Mouse (Mus musculus) adrenal gland, postnatal 10 days (tissue): Measurements from ENCODE around the gene Rassf6. TPM values are rescaled to one million over a fixed set of nuclear protein-coding genes. Genes with fewer than 3 reads are reported as not detected.

Experiments
- DNase-seq: peaks from one replicate; pipeline ENCODE4 v3.0.0; 2021; ENCODE audit warnings: mixed read lengths
- total RNA-seq, 2 experiments: library from RNA; stranded (reverse); gene quantifications; 2 replicates each; pipeline ENCODE4 v1.2.3; 2021

Gene Rassf6
- total RNA-seq, 2 experiments from 2014 or later: 4.8 to 7.0 TPM

DNA sequence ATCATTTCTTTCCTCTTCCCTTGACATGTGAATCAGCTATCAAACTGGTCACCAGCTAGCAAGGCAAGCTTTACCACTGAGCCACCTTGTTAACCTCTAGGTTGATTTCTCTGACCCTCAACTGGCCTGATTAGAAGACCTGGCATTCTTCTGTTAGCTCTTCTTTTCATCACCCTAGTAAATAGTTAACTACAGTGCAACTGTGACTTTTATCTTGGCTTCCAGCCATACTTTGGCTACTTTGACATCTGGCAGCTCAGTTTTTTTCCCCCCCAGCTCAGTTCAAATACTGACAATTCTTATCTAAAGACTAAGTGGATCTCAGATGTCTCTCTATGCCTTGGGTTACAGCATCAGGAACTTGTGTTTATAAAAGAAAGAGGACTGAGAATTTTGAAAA lies 72.1 kb downstream of the Rassf6 start:
- no peak for DNase-seq

DNA sequence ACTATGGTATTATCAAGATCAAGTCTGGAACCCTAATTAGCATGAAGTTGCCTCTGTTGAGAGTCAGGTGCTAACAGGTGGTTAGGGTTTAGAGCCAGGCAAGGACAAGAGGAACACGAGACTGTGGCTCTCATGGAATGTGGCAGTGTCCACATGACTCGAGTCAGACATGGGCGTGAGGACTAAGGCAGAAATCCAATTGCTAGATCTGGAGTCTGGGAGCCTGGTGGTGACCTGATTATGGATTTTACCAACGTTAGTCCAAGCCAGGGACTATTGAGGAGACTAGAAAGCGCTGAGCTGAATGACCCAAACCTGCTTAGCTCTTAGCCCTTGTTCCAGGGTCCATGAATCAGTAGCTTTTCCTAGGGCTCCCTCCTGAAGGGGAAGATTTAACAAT lies 72.7 kb downstream of the Rassf6 start:
- no peak for DNase-seq

DNA sequence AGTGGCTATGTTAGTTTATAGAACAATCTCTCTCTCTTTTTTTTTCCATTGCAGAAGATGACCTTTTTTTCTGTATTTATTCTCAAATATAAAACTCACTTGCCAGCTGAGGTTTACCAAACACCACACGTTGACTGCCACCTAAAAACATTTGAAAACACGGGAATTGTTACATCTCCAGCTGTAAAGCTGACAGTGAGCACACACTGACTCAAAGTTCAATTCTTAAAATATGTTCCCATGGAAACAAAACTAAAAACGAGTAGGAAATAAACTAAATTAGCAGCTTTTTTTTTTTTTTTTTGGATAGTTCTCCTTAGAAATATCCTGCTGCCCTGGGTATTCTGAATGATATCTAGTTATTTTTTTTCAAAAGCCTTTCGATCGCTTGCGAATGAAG lies 75.3 kb downstream of the Rassf6 start:
- DNase-seq: no peak

DNA sequence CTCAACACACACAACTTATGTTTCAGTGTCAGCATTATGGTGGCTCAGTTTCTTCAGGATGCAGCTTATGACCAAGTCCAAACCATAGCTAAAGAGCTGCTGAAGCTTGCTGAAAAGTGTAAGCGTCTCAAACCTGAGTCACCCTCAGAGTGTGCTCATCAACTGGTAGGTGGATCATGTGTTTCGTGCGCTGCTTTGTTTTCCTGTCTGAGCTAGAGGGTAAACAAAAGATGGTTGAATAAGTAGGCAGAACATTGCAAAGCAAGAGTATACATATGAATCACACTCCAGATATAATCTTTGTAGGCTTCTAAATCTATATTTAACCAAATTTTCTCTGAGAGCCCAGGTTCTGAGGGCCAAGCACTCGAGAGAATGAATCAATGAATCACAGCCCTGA lies 76.3 kb downstream of the Rassf6 start:
- DNase-seq: no peak

DNA sequence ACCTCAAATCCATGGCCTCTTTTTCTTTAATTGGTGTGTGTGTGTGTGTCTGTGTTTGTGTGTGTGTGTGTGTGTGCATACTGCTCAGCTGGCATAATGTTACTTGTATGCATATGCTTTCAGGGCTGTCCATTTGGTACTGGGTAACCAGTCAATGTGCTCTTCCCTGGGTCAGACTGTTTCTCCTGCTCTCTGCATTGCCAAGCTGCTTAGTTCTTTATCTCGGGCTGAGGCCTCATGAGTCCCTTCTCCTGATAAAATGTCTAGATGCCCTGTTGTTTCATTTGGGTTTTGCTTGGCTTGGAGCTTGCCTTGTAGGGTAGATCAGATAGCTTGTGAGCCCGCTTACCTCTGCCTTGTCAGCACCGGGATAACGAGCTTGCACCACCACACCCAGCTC lies 77.6 kb downstream of the Rassf6 start:
- DNase-seq: no peak

DNA sequence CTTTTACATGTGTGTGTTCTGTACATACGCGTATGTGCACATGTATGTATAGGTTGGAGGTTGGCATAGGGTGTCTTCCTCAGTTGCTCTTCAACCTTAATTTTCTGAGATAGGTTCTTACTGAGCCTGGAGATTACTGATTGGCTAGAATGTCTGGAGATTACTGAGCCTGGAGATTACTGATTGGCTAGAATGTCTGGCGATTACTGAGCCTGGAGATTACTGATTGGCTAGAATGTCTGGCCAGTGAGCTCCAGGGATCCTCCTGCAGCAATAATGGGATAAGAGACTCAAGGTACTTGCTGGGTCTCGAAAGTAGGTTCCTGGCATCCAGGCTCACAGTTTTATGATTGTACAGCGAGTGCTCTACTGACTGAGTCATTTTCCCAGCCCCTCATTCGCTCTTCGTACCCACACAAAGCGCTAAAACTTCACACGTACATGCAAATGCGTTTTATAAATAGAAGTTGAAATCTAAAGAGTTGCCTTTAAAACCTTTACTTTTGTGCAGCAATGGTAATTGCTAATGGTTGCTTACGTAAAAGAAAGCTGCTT lies 78.7 kb downstream of the Rassf6 start:
- DNase-seq: no peak

DNA sequence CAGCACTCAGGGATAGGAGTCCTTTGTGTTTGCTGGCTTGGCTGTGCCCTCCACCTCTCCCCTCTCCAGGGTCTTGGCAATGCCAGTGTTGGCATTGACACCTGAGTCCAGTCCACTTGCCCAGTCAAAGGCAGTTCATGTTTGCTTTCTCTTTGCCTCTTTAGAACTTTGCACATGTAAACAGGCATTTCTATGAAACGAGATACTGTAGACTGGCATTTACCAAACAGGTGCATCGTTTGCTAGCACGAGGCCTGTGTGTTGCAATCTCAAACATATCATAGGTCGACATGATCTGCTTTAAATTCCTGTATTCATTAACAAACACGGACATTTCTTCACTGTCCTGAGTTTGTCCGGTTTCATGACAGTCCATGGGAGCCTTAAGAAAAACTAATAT lies 79.7 kb downstream of the Rassf6 start, which contains the start of gene 5830473C10Rik:
5830473C10Rik (plus strand) TSS at position 365 of the 400 bp plus-strand sequence.
- no peak for DNase-seq

DNA sequence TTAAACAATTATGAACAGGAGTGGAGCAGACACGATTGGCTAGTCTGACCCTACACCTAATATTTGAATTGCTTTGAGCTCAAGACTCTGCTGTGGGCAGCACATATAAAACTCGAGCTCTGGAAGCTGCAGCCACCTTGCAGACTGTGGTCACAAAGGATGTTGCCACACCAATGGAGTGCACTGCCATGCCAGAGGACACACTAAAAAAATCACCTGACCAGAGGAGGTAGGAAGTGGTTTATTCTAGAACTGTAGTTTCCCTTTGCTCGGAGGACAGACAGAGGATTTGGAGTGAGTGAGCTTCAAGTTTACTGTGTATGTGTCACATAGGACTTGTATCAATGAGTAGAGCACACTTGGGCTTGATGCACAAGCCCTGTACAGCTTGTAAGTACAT lies 84.4 kb downstream of the Rassf6 start:
- DNase-seq: no peak

Other genes starting within 250 kb of the Rassf6 start
- over 10,000 TPM in 1 of 2 experiments, 1,000 to 10,000 TPM in 1; 7,600 to 18,589 TPM for gene Alb, start 179.8 kb downstream of the Rassf6 start, total RNA-seq
- gene Afp, start 149.9 kb downstream of the Rassf6 start, total RNA-seq: 100 to 1,000 TPM; 414 to 846 TPM
- gene Afm, start 121.7 kb downstream of the Rassf6 start, total RNA-seq: 100 to 1,000 TPM in 1 of 2 experiments, 10 to 100 TPM in 1; 52.5 to 116 TPM
- 10 to 100 TPM in 1 of 2 experiments, 1 to 10 TPM in 1; 5.5 to 10.4 TPM for gene 5830473C10Rik, start 79.5 kb downstream of the Rassf6 start, total RNA-seq
- not detected for gene Cxcl5, start 118.7 kb upstream of the Rassf6 start, total RNA-seq
- 1 to 10 TPM; 4.4 to 5.8 TPM for gene Ppbp, start 127.9 kb upstream of the Rassf6 start, total RNA-seq
- 10 to 100 TPM; 27.3 to 27.8 TPM for gene Pf4, start 131.8 kb upstream of the Rassf6 start, total RNA-seq
- gene Cxcl3, start 145.4 kb upstream of the Rassf6 start, total RNA-seq: not detected
- not detected for gene Cxcl15, start 153.9 kb upstream of the Rassf6 start, total RNA-seq